Mouse (Mus musculus) heart, embryonic 14.5 days (tissue): ENCODE measurements around the gene Krt8. TPM values are rescaled to one million over a fixed set of nuclear protein-coding genes. Genes with fewer than 3 reads are reported as not detected.

Source experiments
- ATAC-seq: fragments of 200-750 bp; cut with Nextera tagmentation; 2 replicates; pipeline ENCODE4 v1.8.0; 2017; ENCODE audit warnings: low read depth, moderate TSS enrichment; ENCODE audit not compliant: insufficient number of reproducible peaks, insufficient read depth, low FRiP score
- H3K27ac ChIP-seq, 2 experiments: fragments of 200-500 bp in 1 of 2; fragments of 300-500 bp in 1 of 2; sonication (generic) in 1 of 2; replicated peaks in 1 of 2; 2 replicates each; pipeline ENCODE4 v1.5.1; 2012 to 2014; ENCODE audit warnings: low read depth in 2 of 2, low read length in 2 of 2, control low read depth in 1 of 2, mild to moderate bottlenecking in 1 of 2, mixed read lengths in 1 of 2; ENCODE audit not compliant: control insufficient read depth in 1 of 2, insufficient read depth in 1 of 2
- H3K27me3 ChIP-seq: fragments of 300-500 bp; sonication (generic); 2 replicates; pipeline ENCODE4 v1.6.1; 2014; ENCODE audit warnings: mild to moderate bottlenecking, low read length, control low read depth; ENCODE audit not compliant: control insufficient read depth, insufficient read depth
- H3K36me3 ChIP-seq: fragments of 300-500 bp; sonication (generic); 2 replicates; pipeline ENCODE4 v1.6.1; 2014; ENCODE audit warnings: mild to moderate bottlenecking, control low read depth, low read length, mixed read lengths; ENCODE audit not compliant: control insufficient read depth, insufficient read depth
- H3K4me1 ChIP-seq, 2 experiments: fragments of 200-500 bp in 1 of 2; fragments of 300-500 bp in 1 of 2; sonication (generic) in 1 of 2; 2 replicates each; pipeline ENCODE4 v1.6.1; 2012 to 2014; ENCODE audit warnings: low read length in 2 of 2, control low read depth in 1 of 2, mixed read lengths in 1 of 2; ENCODE audit not compliant: control insufficient read depth in 2 of 2, insufficient read depth in 2 of 2
- H3K4me2 ChIP-seq: fragments of 300-500 bp; sonication (generic); 2 replicates; pipeline ENCODE4 v1.6.1; 2014; ENCODE audit warnings: mild to moderate bottlenecking, low read length
- H3K4me3 ChIP-seq, 2 experiments: fragments of 200-500 bp in 1 of 2; fragments of 300-500 bp in 1 of 2; sonication (generic) in 1 of 2; 2 replicates each; pipeline ENCODE4 v1.5.1; 2012 to 2014; ENCODE audit warnings: low read length in 2 of 2, mild to moderate bottlenecking in 2 of 2, control low read depth in 1 of 2, low read depth in 1 of 2, moderate library complexity in 1 of 2; ENCODE audit not compliant: control insufficient read depth in 1 of 2, insufficient read depth in 1 of 2
- H3K9ac ChIP-seq: fragments of 300-500 bp; sonication (generic); 2 replicates; pipeline ENCODE4 v1.6.1; 2014; ENCODE audit warnings: mild to moderate bottlenecking, low read length
- H3K9me3 ChIP-seq: fragments of 300-500 bp; sonication (generic); 2 replicates; pipeline ENCODE4 v1.6.1; 2016; ENCODE audit warnings: low read length, control low read depth; ENCODE audit not compliant: control insufficient read depth
- WGBS: fragments of 180-500 bp; shearing (Covaris S2); extraction: QIAGEN DNeasy Blood & Tissue Kit; methylation state at CpG from one replicate; pipeline ENCODE4 v1.1.7; 2014; 5-methylcytosine and 5-hydroxymethylcytosine counted together
- polyA plus RNA-seq: library from polyadenylated mRNA; unstranded; fragments of >200 nt; fragmentation: Nextera tagmentation; extraction: Ambion mirVana; gene quantifications from 2 replicates; pipeline ENCODE4 v1.2.1, GENCODE M21; 2014

The Krt8 gene
- polyA plus RNA-seq, 1 experiment from 2014 or later, result 11.9 TPM

GRCm38 (mm10) chr15:102017918-102018463, 13.7 kb upstream of the Krt8 start:
- 21% methylated on average over 7 of the region's 7 CpGs for WGBS
- Histone ChIP-seq H3K4me1 (peaks cover 19 to 32% of the 10 kb centered on the region in 2 experiments), H3K36me3 (no peaks in the 10 kb centered on the region), H3K27me3 (no peaks in the 10 kb centered on the region), H3K4me2 (no peak overlapping the region), H3K27ac (no peak overlapping the region), H3K9me3 (no peaks in the 10 kb centered on the region), H3K4me3 (no peak overlapping the region), H3K9ac (no peak overlapping the region)
- no peak for ATAC-seq

GRCm38 (mm10) chr15:102016787-102017186, 12.5 kb upstream of the Krt8 start:
- no peak for ATAC-seq

GRCm38 (mm10) chr15:102016096-102016495, 11.8 kb upstream of the Krt8 start:
- Histone ChIP-seq H3K4me1 (peaks cover 19 to 32% of the 10 kb centered on the region in 2 experiments), H3K27me3 (no peaks in the 10 kb centered on the region), H3K4me2 (no peak overlapping the region), H3K36me3 (no peaks in the 10 kb centered on the region), H3K9me3 (no peaks in the 10 kb centered on the region), H3K4me3 (no peak overlapping the region), H3K27ac (peak overlapping the region; percentile 18 to 60; a peak in 1 of 4 replicates), H3K9ac (0 out of 2 replicates have a peak overlapping the region, but pooled peaks have one; percentile 35)
- peak; percentile 55; the same call in 1 of the 2 replicates for ATAC-seq
- WGBS, result 12% methylated on average over 3 of the region's 3 CpGs

More at GRCm38 (mm10) chr15:102016787-102017186, 12.5 kb upstream of the Krt8 start:
- peaks cover 19 to 32% of the 10 kb centered on the region in 2 experiments for H3K4me1 ChIP-seq
- WGBS, result 33% methylated on average over 7 of the region's 7 CpGs
- no peak overlapping the region for H3K9ac ChIP-seq
- no peak overlapping the region for H3K4me3 ChIP-seq
- 0 out of 4 replicates have a peak overlapping the region, but pooled peaks have one; percentile 18 to 60 for H3K27ac ChIP-seq
- no peaks in the 10 kb centered on the region for H3K9me3 ChIP-seq
- no peak overlapping the region for H3K4me2 ChIP-seq
- no peaks in the 10 kb centered on the region for H3K36me3 ChIP-seq
- no peaks in the 10 kb centered on the region for H3K27me3 ChIP-seq

- H3K4me3 ChIP-seq, result no peak overlapping the region
- WGBS, result 60% methylated on average over 2 of the region's 4 CpGs
- no peaks in the 10 kb centered on the region for H3K27me3 ChIP-seq
- ATAC-seq, result no peak
- H3K27ac ChIP-seq, result no peak overlapping the region
- no peak overlapping the region for H3K9ac ChIP-seq
- H3K9me3 ChIP-seq, result no peaks in the 10 kb centered on the region
- H3K4me1 ChIP-seq, result peaks cover 19 to 32% of the 10 kb centered on the region in 2 experiments
- H3K4me2 ChIP-seq, result no peak overlapping the region
- H3K36me3 ChIP-seq, result no peaks in the 10 kb centered on the region
These were observed 10.6 kb upstream of the Krt8 start for GRCm38 (mm10) chr15:102014848-102015247.

GRCm38 (mm10) chr15:102013651-102014050, 9.4 kb upstream of the Krt8 start:
- H3K27me3 ChIP-seq, result no peaks in the 10 kb centered on the region
- peaks cover 19 to 32% of the 10 kb centered on the region in 2 experiments for H3K4me1 ChIP-seq
- no peak overlapping the region for H3K4me2 ChIP-seq
- WGBS, result 31% methylated on average over 3 of the region's 3 CpGs
- H3K9me3 ChIP-seq, result no peaks in the 10 kb centered on the region
- ATAC-seq, result no peak
- no peak overlapping the region for H3K4me3 ChIP-seq
- no peak overlapping the region for H3K9ac ChIP-seq
- H3K27ac ChIP-seq, result 0 out of 4 replicates have a peak overlapping the region, but pooled peaks of 1 of the 2 experiments have one; percentile 6
- H3K36me3 ChIP-seq, result no peaks in the 10 kb centered on the region

GRCm38 (mm10) chr15:102012260-102012765, 8.0 kb upstream of the Krt8 start:
- Histone ChIP-seq H3K4me1 (peaks cover 17 to 32% of the 10 kb centered on the region in 2 experiments), H3K4me2 (no peak overlapping the region), H3K4me3 (no peak overlapping the region), H3K9me3 (no peaks in the 10 kb centered on the region), H3K36me3 (no peaks in the 10 kb centered on the region), H3K27ac (no peak overlapping the region), H3K9ac (no peak overlapping the region), H3K27me3 (no peaks in the 10 kb centered on the region)
- 62% methylated on average over 4 of the region's 4 CpGs for WGBS
- ATAC-seq, result no peak

- Histone ChIP-seq H3K27me3 (peaks cover 10% of the 10 kb centered on the region; the same call in 1 of the 2 replicates), H3K9me3 (no peaks in the 10 kb centered on the region), H3K4me3 (no peak overlapping the region), H3K4me1 (peaks cover 7 to 19% of the 10 kb centered on the region in 2 experiments), H3K9ac (no peak overlapping the region), H3K36me3 (no peaks in the 10 kb centered on the region), H3K27ac (no peak overlapping the region), H3K4me2 (no peak overlapping the region)
- 72% methylated on average over 3 of the region's 3 CpGs for WGBS
- no peak for ATAC-seq
These were observed 6.4 kb upstream of the Krt8 start for GRCm38 (mm10) chr15:102010569-102011245.
